Mouse (Mus musculus) thymus, adult 2 months (tissue): ENCODE results near the gene Parn.

Experiments used
- CTCF ChIP-seq: fragments of 200-500 bp; IDR thresholded peaks from 2 replicates; pipeline ENCODE4 v1.5.1; 2012; ENCODE audit warnings: mild to moderate bottlenecking, control low read depth, low read length, moderate library complexity, borderline replicate concordance; ENCODE audit not compliant: control insufficient read depth, poor library complexity, insufficient read depth; ENCODE audit errors: extremely low read depth
- POLR2A ChIP-seq: fragments of 200-500 bp; IDR thresholded peaks from 2 replicates; pipeline ENCODE4 v1.6.1; 2012; ENCODE audit warnings: mild to moderate bottlenecking, low read length, control low read depth, moderate library complexity; ENCODE audit not compliant: control insufficient read depth, poor library complexity, insufficient read depth; ENCODE audit errors: extremely low read depth

- TF ChIP-seq CTCF (0 out of 2 replicates have a peak, but pooled peaks have one; percentile 10), POLR2A (peak; percentile 90)
These were observed 3.9 kb upstream of the Parn start, which contains the start of the genes Bfar and 3110001I22Rik for GRCm38 (mm10) chr16:13671685-13672385.
